Mouse (Mus musculus) adipocyte (in vitro differentiated cells): ENCODE results near the gene Dtnbp1.
A peak's percentile ranks its signal among the peaks of the same experiment; 100 is the strongest.

Experiments used
- DNase-seq: peaks from one replicate; pipeline ENCODE4 v3.0.0-alpha.2; 2016; ENCODE audit warnings: low spot score

Dtnbp1 gene

DNA sequence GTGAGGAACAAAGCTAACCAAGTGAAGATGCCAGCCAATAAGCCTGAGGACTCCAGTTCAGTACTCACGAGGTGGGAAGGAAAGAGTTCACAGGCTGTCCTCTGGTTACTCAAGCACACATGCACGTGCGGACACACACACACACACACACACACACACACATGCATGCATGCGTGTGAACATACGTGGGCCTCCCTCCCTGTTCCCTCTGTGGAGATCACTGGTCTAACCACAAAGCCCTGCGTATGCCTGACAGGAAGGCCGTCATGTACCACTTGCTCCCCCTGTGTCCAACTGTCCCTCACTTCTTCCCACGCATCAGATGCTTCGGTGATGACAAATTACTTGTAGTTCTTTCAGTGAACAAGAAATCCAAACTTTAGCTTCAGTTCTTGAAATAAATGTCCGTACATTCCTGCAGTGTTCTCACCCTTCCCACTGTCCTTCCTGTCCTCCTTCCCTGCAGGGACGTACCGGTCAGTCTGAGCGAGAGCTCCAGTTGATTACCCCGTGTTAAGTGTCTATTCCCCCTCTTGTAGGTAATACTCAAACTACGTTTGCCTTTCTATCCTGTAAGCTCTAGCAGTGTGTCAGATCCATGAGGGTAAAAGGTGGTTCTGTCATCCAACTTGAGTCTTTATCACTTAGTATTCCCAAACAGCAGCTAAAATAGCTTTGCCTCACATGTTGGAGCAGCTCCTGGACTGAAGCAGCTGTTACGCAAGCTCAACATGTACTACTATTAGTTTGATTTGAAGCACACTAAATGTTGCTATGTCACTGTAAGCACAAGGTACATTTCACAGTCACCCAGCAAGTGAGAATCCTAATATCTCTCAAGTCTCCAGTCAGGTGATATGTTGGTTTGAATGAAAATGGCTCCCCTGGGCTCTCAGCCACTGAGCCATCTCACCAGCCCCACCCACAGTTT is 53.4 kb downstream of the Dtnbp1 start:
- DNase-seq, result peak; percentile 30

DNA sequence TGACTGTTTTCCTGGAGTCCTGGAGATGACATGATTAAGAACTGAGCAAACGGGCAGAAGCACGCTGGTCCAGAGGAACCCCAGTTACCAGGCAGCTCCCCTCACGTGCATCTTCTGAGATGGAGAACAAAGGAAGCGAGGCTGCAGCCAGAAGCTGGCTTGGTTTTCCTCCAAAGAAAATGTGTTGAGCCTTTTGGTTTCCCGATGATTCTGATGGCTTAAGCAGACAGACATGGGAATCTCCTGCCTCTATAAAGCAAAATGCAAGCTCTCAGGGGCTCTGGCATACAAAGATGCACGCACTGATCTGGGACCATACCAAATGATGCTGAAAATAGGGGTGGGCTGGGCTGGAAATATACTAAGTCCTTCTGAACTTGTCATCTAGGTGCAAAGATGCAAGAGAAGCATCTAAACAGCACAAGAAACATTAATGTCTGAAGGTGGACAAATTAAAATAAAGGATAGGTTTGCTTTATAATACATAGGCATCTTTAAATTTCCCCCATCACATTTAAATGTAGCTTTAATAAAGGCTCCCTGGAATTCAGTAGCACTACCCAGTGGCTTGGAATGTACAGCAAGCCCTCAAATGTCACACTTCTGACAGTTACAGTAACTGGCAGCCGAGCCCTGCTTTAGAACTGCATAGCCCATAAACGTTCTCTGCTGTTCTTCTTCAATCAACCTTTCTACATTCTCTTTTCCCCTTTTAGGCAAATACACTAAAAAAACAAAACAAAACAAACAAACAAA is 54.9 kb downstream of the Dtnbp1 start:
- DNase-seq, result no peak

DNA sequence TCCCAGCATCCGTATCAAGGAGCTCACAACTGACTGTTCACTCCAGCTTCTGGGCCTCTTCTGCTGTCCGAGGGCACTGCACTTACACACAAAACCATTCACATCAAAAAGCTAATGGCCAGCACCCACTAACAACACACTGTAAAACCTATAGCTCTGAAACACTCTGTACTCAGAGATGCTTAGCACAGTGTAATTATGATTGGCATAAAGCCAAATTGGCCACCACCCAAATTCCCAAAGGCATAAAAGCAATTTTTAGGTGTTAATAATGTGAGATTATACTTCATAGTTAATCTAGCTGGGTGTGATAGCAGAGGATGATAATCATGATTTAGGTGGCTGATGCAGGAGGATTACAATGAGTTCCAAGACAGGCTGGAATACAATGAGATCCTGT is 58.3 kb downstream of the Dtnbp1 start:
- DNase-seq, result no peak

DNA sequence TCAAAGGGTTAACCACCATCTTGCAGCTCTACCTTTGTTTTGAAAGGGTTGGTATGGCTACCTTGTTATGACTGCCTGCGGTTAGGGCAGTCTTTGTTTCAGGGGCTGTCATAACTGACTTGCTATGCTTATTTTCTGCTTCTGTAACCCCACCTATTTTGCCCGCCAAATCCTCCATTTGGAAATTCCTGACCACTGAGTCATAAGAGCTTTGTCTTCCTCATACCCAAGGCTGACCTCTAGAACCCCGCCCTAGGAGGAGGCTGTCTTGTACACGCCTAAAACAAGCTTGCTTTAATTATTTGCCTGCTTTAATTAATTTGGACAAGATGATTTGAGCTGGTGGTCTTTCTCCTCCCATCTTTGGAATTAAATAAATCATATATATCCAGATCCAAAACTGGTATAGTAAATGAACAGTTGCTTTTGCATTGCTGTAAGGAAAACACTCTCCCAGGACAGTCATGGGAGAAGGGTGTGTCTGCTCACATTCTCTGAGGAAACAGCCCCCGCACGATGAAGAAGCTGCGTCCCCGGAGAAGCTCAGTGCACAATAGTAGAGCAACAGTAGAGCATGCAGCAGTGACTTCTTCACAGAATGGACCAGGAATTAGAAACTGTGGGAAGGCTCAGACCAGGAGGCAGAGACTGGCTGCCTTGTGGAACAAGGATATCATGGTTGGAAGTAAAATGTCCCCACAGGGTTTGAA is 62.5 kb downstream of the Dtnbp1 start:
- no peak for DNase-seq

DNA sequence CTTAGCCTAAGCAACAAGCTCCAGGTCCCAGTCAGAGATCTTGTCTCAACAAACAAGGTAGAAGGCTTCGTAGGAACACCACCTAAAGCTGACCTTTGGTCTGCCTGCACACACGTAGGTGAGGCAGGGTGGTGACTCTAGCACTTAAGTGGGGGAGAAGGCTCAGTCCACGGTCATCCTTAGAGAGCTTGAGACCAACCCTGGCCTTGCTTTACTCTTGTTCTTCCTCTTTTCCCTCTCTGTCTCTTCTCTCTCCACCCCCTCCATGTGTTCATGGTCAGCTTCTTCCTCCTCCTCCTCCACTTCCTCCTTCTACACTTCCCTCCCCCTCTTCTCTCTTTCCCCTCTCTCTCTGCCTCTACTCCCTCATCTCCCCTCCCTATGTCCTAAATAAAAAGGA is 64.3 kb downstream of the Dtnbp1 start:
- no peak for DNase-seq

DNA sequence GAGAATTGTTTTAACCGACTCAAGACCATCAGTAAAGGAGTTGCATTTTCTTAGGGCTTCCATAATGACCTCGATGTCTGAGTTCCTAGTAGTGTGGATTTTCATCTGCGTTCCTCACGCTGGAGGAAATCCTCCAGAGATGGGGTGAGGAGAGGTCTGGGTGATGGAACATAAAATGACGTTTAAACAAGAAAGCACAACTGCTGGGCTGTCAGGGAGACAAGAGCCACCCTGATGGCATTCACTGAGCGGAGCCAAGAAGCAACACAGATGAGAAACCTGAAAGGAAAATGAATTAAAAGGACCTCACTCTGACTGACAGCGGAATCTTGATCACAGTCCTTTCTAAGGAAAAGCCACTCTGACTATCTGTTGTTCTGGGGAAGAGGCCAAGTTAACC is 68.4 kb downstream of the Dtnbp1 start:
- no peak for DNase-seq

DNA sequence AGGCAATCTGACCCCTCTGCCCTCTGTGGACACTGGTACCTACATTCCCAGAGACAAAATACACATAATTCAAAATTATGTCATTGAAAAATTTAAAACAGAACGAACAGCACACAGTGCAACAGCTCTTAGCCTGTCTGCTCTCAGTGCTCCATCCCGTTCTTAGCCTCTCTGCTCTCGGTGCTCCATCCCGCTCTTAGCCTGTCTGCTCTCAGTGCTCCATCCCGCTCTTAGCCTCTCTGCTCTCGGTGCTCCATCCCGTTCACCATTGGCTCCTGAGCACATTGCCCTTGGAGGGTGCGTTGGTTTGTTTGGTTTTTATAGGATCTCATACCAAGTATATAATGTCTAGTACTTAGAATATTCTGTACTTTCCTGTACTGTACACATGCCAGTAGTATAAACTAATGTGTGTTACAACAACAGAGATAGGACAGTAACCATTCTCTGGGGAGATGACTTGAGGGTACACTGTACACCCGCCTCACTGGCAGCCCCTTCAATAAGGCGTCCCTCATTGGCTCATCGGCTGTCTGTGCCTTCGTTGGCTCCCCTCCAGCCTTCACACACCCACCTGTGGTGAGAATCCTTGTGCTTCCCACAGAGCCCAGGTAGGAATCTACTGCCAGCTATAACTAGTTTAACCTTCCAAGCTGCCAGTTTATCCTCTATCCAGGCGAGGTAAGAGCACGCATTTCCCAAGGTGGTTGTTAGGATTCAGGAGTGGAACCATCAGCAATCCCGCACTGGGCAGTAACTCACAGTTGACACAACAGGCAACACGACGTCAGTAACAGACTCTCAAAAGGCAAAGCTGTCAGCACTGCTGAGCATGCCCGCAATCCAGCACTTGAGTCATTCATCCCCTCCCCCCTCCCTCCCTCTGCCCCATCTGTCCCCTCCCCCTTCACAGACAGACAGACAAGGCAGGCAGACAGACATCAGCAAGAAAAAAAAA is 69.4 kb downstream of the Dtnbp1 start:
- DNase-seq, result no peak

DNA sequence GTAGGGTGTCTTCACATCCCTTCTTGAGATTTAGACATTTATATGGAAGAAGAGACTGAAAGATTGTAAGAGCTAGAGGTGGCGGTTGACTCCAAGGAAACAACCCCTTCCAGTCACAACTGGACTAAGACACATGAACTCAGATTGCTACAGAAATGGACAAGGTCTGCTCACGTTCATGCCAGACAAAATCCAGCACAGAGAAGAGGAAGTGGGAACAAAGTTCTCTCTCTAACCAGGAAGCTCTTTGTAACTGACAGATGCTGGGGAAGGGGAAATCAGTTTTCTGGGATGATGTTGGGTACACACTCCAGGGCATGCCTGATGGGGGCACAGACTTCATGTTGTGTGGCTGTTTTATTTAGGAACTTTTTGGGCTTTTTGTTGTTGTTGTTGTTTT is 75.6 kb downstream of the Dtnbp1 start:
- DNase-seq, result no peak

DNA sequence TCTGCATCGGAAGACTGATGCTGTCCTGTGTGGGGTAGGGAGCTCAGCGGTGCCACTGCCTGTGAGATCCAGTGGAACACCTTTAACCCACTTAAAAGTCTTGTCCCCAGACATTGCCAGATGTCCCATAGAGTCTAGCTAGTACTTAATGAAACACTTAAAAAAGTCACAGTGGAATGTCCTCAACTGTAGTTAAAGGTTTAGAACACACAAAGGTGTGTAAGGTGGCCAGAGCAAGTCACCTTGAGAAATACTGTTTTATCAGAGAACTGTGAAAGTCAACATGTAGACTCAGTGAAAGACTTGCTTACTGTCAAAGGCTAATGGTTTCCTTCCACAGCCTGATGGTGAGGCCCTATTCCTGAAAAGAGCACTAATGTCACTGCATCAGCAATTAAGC is 76.8 kb downstream of the Dtnbp1 start:
- no peak for DNase-seq

DNA sequence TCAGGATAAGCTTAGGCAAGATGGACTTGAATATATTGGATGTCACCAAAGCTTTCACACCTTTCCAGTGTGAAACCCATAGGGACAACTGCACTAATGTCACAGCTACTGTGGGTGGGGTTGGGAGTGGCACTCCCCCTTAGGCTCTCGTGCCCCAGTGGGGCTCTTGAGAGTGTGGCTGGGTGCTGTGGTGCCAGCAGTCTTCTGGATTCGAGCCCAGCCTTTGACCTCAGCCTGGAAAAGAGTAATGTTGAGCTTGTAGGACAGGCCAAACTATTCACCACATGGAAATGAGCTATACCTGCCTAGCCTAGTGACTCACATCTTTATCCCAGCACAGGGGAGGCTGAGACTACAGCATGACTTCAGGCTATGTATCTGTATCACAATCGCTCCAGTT is 77.9 kb downstream of the Dtnbp1 start:
- no peak for DNase-seq

DNA sequence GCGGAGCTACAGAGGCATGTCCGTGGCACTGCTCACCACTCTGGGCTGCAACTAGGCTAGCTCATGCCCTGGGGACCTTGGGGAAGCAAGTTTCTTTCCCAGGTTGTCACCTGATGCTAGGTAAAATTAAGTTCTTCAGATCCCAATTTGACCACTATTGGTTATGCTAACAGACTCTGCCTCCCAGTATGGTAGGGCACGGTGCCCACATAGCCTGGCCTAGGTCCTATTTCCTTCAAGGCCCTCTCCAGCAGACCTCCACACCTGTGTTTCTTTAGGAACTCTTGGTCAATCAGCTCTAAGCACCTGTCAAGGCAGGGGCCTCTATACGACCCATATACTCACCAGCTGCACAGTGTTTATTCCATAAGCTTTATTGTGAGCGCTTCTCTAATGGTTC is 80.2 kb downstream of the Dtnbp1 start:
- no peak for DNase-seq

DNA sequence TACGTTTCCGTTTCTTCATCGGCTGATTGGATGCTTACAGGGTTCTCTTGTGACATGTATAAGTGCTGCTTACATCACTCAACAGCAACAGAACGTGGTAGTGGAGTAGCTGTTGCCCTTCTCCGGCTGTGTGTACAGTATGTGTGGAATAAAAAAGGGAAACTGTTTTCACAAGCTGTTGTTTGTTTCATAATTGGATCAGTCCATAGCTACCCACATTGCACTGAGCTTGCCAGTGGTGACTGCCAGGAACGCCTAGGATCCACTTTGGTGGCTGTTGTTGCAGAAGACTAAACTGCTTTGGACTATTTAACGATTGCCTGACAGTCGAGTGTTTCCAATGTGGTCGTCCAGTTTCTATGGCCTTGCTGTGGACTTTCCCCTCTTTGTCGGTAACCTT is 80.9 kb downstream of the Dtnbp1 start:
- peak; percentile 15 for DNase-seq

DNA sequence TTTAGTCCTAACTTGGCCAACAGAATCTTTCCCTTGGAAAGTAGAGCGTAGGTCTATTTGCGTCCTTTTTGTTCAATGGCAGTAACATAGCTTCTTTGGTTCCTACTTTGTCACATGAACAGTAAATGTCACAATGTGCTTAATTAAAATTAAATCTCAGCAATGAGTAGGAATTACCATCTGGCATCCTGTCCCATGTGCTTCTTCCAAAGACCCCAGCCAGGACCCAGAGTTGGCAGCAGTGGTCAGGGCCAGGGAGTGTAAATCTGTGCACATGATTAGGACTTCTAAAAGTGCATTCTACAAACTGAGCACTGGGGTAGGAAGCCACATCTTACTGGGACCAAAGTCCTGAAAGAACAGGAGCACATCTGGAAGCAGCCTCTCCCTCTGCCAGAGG is 83.7 kb downstream of the Dtnbp1 start:
- no peak for DNase-seq

DNA sequence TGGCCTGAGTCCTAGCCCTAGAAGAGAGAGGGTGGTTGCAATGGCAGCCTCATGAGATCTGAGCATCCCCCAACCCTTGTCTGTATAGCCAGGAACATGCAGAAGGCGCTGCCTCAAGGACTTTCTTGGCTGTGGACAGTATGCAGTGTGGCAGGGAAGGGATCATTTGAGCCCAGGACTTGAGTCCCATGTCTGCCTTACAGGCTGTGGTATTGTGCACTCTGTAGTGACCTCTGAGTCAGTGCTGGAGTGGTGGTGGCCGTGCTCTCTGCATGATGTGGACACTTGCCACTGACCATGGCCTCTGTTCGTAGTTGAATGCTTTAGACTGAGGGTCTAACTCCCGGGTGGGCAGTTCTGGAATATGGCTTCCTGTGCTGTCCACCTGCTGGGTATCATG is 84.7 kb downstream of the Dtnbp1 start:
- no peak for DNase-seq

DNA sequence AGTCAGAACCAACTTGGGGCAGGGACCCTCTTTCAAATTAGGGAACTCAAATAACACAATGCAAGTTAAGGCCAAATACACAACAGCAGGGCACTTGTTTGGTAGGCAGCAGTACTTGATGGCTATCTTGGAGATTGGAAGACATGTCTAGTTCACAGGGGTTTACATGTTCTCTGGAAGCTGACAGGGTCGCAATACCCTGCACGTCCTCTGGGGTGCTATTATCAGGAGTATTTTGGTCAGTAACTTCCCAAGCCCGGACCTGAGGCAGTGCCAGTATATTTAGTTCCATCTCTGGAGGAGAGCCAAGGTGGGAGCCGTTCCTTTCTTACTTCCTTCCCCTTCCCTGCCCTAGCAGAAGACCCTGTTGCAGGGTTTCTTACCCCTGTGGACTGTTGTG is 86.0 kb downstream of the Dtnbp1 start:
- peak; percentile 21 for DNase-seq

DNA sequence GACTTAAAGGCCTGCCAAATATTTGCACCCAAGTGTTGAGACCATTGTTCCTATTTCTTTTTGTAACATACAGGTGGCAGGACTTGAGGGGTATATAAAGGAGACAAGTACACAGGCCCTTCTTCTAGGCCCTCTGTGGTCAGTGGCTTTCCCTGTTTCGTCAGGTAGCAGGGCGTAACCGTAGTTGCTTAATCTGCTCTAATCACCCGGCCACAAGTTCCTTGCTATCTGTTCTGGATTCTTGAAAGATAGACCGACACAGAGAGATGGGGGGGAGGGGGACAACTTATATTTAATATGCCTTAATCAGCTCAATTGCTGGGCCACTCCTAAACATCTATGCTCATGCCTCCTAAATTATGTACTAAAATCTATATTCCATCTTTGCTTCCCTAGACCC is 86.6 kb downstream of the Dtnbp1 start:
- no peak for DNase-seq

DNA sequence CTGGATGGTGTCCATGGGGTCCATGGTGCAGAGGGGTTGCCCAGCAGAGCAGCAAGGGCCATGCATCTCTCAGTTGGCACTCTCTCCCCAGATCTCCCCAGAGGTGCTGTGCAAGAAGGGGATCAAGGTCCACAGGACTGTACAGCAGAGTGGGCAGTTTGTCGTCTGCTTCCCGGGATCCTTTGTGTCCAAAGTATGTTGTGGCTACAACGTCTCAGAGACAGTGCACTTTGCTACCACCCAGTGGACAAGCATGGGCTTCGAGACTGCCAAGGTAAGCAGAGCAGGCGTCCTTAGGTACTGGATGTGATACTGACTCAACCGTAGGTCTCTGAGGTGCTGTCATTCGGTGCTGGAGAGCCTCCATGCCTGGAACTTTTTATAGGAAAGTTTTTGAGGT is 88.4 kb downstream of the Dtnbp1 start:
- no peak for DNase-seq

DNA sequence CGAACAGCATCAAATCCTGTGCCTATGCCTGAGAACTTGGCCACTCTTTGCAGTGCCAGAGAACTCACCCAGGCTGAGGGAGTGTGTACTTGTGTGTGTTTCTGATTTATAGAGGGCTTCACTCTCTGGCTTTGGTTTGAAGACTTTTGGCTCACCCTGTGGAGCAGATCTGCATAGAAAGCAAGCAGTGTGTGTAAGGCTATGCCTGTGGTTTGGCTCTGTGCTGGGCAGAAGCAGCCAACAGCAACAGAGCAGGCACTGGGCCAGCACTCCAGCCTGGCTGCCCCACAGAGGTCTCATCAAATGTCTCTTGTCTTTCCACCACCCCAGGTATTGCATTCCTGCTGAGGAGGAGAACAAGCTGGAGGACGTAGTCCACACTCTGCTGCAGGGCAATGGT is 89.1 kb downstream of the Dtnbp1 start:
- DNase-seq, result peak; percentile 84

DNA sequence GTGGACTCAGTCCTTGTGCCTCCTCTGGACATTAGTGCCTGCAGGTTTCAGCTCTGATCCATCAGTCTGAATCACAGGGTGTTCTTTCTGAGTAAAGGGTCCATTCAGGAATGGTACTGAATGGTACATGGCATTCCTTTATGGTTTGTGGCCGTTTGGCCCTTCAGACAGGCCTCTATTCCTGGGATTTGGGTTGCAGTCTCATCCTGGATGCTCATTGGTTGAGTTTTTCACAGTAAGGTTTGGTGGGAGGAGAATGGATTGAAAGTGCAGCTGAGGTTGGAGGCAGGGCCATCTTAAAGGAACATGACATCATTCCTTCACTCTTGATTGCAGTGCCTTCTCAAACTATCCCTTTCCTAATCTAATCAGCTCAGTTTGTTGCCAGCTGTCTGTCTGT is 93.2 kb downstream of the Dtnbp1 start:
- DNase-seq, result no peak

DNA sequence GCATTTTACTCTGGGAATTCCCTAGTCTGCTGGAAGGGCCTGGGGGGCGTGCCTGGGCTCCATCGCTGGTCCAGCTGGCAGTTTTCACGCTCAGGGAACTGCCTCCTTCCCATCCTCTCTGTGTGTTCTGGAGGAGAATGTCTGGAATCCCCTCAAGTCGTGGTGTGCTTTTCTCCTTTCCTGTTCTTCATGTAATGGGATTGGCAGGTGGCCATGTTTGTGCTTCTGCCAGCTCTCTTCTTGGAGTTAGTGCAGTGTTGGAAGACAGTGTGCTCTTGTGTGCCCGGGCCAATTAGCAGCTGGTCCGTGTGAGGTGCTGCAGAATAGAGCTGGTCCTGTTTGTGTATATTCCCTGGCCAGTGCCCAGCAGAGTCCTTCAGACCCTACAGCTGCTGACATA is 94.2 kb downstream of the Dtnbp1 start:
- DNase-seq, result peak; percentile 93

DNA sequence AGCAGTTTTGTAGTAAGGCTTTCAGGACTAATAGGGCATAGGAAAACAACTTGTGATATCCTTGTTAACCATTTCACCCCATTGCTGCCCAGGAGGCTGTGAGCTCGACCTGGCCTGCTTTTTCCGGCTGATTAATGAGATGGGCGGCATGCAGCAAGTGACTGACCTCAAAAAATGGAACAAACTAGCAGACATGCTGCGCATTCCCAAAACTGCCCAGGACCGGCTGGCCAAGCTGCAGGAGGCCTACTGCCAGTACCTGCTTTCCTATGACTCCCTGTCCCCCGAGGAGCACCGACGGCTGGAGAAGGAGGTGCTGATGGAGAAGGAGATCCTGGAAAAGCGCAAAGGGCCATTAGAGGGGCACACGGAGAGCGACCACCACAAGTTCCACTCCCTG is 95.8 kb downstream of the Dtnbp1 start:
- DNase-seq, result no peak

DNA sequence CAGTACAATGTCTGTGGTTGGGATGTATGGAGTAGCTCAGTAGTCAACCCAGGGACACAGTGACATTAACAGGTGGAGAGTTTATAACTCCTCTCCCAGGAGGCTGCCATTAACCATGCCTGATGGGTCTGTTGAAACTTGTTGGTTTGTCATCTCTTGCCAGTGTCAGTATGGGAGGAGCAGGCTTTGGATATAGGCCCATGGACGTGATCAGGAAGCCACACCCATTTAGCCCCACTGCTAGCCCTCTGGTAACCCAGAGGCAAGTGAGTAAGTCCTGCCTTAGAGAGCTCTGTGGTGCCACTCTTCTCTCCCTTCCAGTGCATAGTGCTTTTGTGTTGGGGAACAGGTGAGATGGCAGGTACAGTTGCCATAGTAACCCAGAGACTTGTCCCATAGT is 97.7 kb downstream of the Dtnbp1 start:
- no peak for DNase-seq
